Mouse (Mus musculus) monocyte, adult 2 months (primary cell): ENCODE measurements around the gene Prkca.

Experiments used
- DNase-seq, 2 experiments: peaks; one replicate each; pipeline ENCODE4 v3.0.0; 2022; ENCODE audit warnings: low spot score in 2 of 2, low read depth in 1 of 2

The Prkca gene

GRCm38 (mm10) chr11:108213783-108214182, 129.9 kb downstream of the Prkca start:
- DNase-seq = no peak

- DNase-seq = no peak
Measured at GRCm38 (mm10) chr11:108212638-108213037, 131.1 kb downstream of the Prkca start.

GRCm38 (mm10) chr11:108212030-108212429, 131.7 kb downstream of the Prkca start:
- DNase-seq = no peak

- DNase-seq = no peak
Measured at GRCm38 (mm10) chr11:108210749-108211148, 133.0 kb downstream of the Prkca start.

- no peak for DNase-seq
Measured at GRCm38 (mm10) chr11:108206602-108207001, 137.1 kb downstream of the Prkca start.

GRCm38 (mm10) chr11:108204895-108205248, 138.9 kb downstream of the Prkca start:
- DNase-seq = no peak

DNA sequence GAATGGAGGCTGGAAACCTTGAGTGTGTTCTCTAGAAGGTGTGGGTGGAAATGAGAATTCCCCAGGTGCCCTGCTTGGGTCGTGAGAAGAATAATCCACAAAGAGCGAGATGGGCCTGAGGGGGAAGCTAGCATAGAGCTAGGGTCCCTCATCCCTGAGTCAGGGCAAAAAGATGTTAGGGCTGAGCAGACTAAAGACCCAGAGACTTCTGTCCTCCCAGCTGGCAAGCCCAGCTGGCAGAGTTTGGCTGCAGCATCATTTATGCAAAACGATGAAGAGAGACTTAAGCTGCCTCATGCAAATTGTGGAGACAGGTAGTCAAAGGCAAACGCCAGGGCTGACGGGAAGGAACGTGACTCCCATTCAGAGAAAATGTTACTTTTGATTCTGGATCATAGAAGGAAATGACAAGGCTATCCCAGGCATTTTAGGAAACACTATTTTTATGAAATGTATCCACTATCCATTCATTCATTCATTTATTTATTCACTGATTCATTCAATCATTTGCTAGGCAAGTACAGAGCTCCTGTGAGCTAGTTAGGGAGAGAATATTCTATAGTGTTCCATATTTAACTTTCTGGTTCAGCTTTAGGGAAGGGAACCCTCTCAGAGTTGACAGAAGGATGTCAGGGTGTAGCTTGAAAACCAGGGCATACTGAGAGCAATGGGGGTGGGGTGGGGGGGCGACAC, 139.4 kb downstream of the Prkca start:
- no peak for DNase-seq

DNA sequence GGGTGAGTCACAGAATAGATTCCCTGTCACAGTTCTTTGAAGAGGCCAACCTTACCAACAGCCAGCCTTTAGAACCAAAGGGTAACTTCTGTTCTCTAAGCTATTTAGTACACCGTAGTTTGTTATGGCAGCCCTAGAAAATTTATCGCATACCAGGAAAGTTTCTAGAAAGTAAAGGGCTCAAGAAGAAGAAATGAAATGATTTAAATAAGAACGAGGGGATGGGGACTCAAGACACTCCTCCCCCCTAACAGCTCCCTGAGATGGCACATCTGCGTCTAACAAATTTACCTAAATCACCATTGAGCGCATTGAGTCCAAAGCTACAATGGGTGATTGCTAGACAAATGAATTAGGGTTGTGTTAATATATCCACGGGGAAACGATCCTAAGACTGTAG, 140.9 kb downstream of the Prkca start:
- DNase-seq = no peak

GRCm38 (mm10) chr11:108200679-108201586, 142.8 kb downstream of the Prkca start:
- no peak for DNase-seq

GRCm38 (mm10) chr11:108199429-108199985, 144.2 kb downstream of the Prkca start:
- no peak for DNase-seq

DNA sequence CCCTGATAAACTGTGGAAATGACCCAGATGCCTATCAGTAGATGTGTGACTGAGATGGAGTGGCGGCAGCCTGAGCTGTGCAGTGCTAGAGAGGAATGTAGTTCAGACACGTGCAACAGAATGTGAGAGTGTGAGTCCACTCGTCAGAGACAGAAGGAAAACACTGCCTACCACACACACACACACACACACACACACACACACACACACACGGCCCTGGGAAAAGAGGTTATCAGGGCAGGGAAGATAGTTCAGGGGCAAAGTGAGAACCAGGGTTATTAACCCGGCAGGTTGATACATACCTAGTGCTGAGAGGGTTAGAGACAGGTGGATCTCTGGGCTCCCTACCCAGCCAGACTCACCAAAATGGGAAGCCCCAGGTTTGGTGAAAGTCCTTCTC, 145.1 kb downstream of the Prkca start:
- no peak for DNase-seq

DNA sequence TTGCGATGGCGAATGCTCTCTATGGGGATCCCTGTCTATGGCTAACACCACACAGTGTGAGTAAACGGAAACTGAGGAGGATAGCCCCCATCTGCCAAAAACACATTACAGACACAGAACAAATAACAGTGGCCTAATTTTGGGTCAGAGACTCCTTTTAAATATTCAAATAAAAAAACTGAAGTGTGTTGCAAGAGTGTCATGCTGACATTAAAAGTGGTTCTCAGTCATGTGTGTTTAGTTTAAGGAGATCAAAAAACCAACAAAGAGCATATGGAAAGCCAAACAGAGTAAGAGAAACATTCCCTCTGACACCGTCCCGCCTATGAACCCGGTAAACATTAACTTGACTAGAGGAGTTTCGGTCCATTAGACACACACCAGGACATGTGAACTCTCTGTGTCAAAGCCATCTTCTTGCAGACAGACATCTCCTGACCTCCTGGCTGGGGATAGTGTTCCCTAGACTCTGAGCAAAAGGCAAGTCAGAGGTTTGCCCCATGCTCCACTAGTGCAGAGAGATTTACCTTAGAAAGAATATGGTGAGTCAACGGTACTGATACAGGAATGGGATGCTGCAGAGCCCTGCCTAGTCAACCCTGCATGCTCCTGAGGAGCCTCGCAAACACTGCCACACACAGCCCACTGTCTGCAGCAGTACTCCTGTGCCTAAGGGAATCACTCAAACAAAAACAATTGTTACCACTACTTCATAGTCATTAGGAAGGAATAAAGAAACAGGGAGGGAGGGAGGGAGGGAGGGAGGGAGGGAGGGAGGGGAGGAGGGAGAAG, 146.1 kb downstream of the Prkca start:
- no peak for DNase-seq

- no peak for DNase-seq
Measured at GRCm38 (mm10) chr11:108196796-108197195, 146.9 kb downstream of the Prkca start.

GRCm38 (mm10) chr11:108190298-108190697, 153.4 kb downstream of the Prkca start:
- no peak for DNase-seq

DNA sequence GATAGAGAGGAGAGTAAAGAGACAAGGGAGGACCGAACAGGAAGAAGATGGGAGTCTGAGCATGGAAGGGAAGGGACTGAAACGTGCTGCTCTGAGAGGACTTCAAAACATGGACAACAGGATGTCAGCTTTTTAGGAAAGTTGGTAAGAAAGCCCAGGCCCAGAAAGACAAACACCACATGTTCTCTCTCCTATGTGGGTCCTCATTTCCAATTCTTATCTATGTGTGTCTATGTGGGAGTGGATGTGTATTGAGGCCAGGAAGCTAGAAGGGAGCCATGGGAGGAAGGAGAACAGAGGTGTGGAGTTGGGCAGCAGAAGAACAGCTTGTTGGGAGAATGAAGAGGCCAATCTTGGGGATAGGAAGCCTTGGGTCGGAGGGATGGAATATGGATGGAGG, 154.4 kb downstream of the Prkca start:
- DNase-seq = no peak

DNA sequence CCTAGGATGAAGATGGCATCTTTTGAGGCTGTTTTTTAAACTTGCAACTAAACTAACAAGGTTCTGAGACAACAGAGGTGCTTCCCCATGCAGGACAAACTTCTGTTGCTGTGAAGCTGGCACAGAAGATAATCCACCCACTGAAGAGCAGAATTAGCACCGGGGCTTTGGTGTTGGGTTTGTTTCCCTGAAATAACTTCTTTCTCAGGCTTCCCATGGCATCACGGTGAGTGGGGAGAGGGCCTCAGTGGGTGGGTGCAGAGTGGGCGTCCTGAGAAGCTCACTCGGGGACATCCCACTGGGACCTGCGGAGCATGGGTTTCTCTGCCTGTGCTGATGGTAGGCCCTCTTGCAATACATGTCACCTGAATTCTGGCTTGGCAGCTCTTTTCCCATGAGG, 161.3 kb downstream of the Prkca start:
- no peak for DNase-seq

GRCm38 (mm10) chr11:108181012-108181713, 162.6 kb downstream of the Prkca start:
- no peak for DNase-seq

GRCm38 (mm10) chr11:108178802-108179201, 164.9 kb downstream of the Prkca start:
- DNase-seq = no peak

- no peak for DNase-seq
Measured at GRCm38 (mm10) chr11:108178258-108178657, 165.5 kb downstream of the Prkca start.

DNA sequence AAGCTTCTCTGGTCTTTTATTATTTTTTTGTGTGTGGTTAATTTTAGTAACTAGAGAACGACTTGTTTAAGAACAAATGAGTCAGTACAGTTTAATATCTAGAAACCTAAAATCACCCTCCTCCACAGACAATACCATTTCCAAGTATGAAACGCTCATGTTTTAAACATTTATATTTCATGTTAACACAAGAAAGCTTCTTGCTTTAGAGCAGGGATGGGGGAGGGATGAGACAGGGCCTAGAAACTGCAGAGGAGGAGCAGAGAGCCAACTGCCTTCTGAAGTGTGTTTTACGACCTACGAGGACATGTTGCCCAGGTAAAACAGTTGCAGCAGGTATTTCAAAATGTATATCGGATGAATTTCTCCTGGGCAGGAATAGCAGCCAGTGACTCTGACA, 167.0 kb downstream of the Prkca start:
- no peak for DNase-seq

GRCm38 (mm10) chr11:108171917-108172316, 171.8 kb downstream of the Prkca start:
- no peak for DNase-seq
